31 mouse cellular contexts compared by ENCODE assay signal in the genomic region with DNA sequence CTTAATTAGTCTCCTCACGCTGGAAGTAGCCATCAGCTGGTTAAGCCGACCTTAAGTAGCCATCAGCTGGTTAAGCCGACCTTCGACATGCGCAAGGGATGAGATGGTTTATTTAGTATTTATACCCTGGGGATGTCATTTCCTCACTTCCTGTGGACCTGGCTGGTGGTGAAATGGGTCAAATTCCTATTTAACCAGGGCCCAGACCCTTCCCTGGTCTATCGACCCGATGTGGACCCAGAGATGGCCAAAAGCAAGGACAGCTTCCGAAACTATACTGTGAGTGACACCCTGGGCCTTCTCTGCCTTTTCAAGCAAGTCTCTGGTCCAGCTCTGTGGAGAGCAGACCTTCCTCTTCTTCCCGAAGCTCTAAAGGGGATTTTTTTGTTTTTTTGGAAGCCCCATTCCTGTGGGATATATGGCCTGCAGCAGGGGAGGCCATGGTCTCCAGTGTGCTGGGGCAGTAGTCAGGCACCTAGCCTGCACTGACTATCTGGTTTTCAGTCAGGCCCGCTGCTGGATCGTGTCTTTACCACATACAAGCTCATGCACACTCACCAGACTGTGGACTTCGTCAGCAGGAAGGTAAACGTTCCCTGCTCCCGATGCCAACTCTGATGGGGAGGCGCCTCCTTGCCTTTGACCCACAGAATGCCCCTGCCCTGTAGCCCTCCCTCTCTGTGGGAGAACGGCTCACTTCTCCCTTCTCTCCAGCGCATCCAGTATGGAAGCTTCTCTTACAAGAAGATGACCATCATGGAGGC. TPM values are rescaled to one million over a fixed set of nuclear protein-coding genes. Genes with fewer than 3 reads are reported as not detected.
DNase-seq lines count a peak whose midpoint lies in the region; ATAC-seq and TF ChIP-seq lines count a peak whose summit lies in the region.
"Had no signal": no experiment of that assay in that cellular context is flagged by ENCODE, and none has a peak within 500 bp of the region (broad histone marks: within the 10 kb centered on the region; RNA-seq: fewer than 3 reads in every experiment).

No protein-coding gene starts in this region.

- H3K36me3 ChIP-seq in kidney, adult 2 months (ENCODE audit: control insufficient read depth, insufficient read depth, low read length): peaks cover 11% of the 10 kb centered on the region; the same call in 1 of the 2 replicates
- no peaks in the 10 kb centered on the region for H3K36me3 ChIP-seq in kidney, embryonic 14.5 days (ENCODE audit: control insufficient read depth, insufficient read depth, low read length)
- H3K36me3 ChIP-seq in E14TG2a.4 (ENCODE audit: insufficient read depth, low read length) (no peaks in the 10 kb centered on the region), ES-Bruce4 (ENCODE audit: control insufficient read depth, insufficient read depth, low read length, poor library complexity, severe bottlenecking) (no peaks in the 10 kb centered on the region)
- H3K36me3 ChIP-seq in midbrain, embryonic 11.5 days (ENCODE audit: control insufficient read depth, insufficient read depth, low read length): no peaks in the 10 kb centered on the region
- H3K36me3 ChIP-seq: G1E; heart, embryonic 12.5 days; limb, embryonic 13.5 days; midbrain, embryonic 13.5 days had no signal

- ATAC-seq in kidney, embryonic 14.5 days (ENCODE audit: low FRiP score, low TSS enrichment): no peak
- ATAC-seq in midbrain, embryonic 11.5 days (ENCODE audit: low FRiP score): no peak
- ATAC-seq: forebrain, embryonic 14.5 days; lung, postnatal 0 days; midbrain, embryonic 13.5 days had no signal

- H3K9ac ChIP-seq in kidney, embryonic 14.5 days (ENCODE audit: low read depth, low read length): no peak overlapping the region
- no peak overlapping the region for H3K9ac ChIP-seq in ES-Bruce4 (ENCODE audit: low read depth, poor library complexity, severe bottlenecking)
- no peak overlapping the region for H3K9ac ChIP-seq in midbrain, embryonic 11.5 days (ENCODE audit: low read length)
- H3K9ac ChIP-seq: heart, embryonic 12.5 days; hindbrain, embryonic 14.5 days; midbrain, embryonic 13.5 days had no signal

- TF ChIP-seq POLR2A in kidney, adult 2 months (IDR thresholded peaks at IDR 0.05; ENCODE audit: low read depth, low read length): peak; percentile 16
- TF ChIP-seq POLR2A in ES-Bruce4 (IDR thresholded peaks at IDR 0.05; ENCODE audit: insufficient read depth, low read length): no peak

- DNase-seq in kidney, adult 2 months: peak; percentile 56
- DNase-seq in kidney, postnatal 36 days: peak; percentile 42 to 59
- no peak for DNase-seq in midbrain, embryonic 11.5 days (ENCODE audit: low spot score, missing footprints)
- no peak for DNase-seq in frontal cortex, postnatal 14 days (ENCODE audit: low spot score in 2 of 2)
- DNase-seq: adrenal gland, adult 8-10 months; B cell, adult 2 months; cerebellum, adult 8-10 months; cerebellum, postnatal 25 days; gastrocnemius, postnatal 25 days; heart, adult 18-20 months; heart, postnatal 4 days; lung, adult 18-20 months; lung, postnatal 4 days; right cerebral cortex, adult 18-20 months; spleen, adult 18-20 months; thymus, postnatal 14 days had no signal

- H3K4me3 ChIP-seq in kidney, adult 2 months (ENCODE audit: insufficient read depth, low read depth, low read length): peak overlapping the region; percentile 54
- H3K4me3 ChIP-seq in kidney, embryonic 14.5 days (ENCODE audit: low read length): no peak overlapping the region
- H3K4me3 ChIP-seq in E14TG2a.4 (replicated peaks; ENCODE audit: low read length) (peak overlapping the region; percentile 71), ES-Bruce4 (ENCODE audit: low read depth, low read length) (peak overlapping the region; percentile 10; the same call in 1 of the 2 replicates)
- H3K4me3 ChIP-seq in midbrain, embryonic 11.5 days (ENCODE audit: low read depth, low read length): no peak overlapping the region
- H3K4me3 ChIP-seq: heart, embryonic 12.5 days; limb, embryonic 13.5 days; megakaryocyte, embryonic 14.5 days; midbrain, embryonic 13.5 days had no signal

- peak overlapping the region; percentile 77 for H3K27ac ChIP-seq in kidney, adult 2 months (ENCODE audit: insufficient read depth, low read depth, low read length)
- H3K27ac ChIP-seq in kidney, embryonic 14.5 days (ENCODE audit: low read depth, low read length): no peak overlapping the region
- no peak overlapping the region for H3K27ac ChIP-seq in ES-Bruce4 (ENCODE audit: insufficient read depth, low read length)
- no peak overlapping the region for H3K27ac ChIP-seq in midbrain, embryonic 11.5 days (ENCODE audit: low read depth, low read length)
- H3K27ac ChIP-seq: hindbrain, embryonic 14.5 days; limb, embryonic 13.5 days; midbrain, embryonic 13.5 days had no signal

- no peak for TF ChIP-seq CTCF in kidney, adult 2 months (conservative IDR thresholded peaks at IDR 0.05; ENCODE audit: insufficient read depth, insufficient read length, low read depth, low read length)
- TF ChIP-seq CTCF in E14TG2a.4 (conservative IDR thresholded peaks at IDR 0.05; ENCODE audit: low read length): no peak
- TF ChIP-seq CTCF in ES-Bruce4 (IDR thresholded peaks at IDR 0.05; ENCODE audit: low read depth, low read length): no peak

- peaks cover 4% of the 10 kb centered on the region; the same call in 1 of the 2 replicates for H3K4me1 ChIP-seq in kidney, adult 2 months (ENCODE audit: control insufficient read depth, insufficient read depth, low read length)
- H3K4me1 ChIP-seq in kidney, embryonic 14.5 days (ENCODE audit: control insufficient read depth, insufficient read depth, low read length): no peaks in the 10 kb centered on the region
- peaks cover 19% of the 10 kb centered on the region for H3K4me1 ChIP-seq in E14TG2a.4 (replicated peaks; ENCODE audit: low read depth, low read length)
- no peaks in the 10 kb centered on the region for H3K4me1 ChIP-seq in ES-Bruce4 (ENCODE audit: control insufficient read depth, insufficient read depth, low read length)
- no peaks in the 10 kb centered on the region for H3K4me1 ChIP-seq in midbrain, embryonic 11.5 days (ENCODE audit: control insufficient read depth, insufficient read depth, low read length)
- H3K4me1 ChIP-seq: heart, embryonic 12.5 days; limb, embryonic 13.5 days; midbrain, embryonic 13.5 days had no signal

- 52% methylated on average over 17 of the region's 17 CpGs for WGBS in kidney, adult 2 months
- WGBS in kidney, embryonic 14.5 days: 82% methylated on average over 17 of the region's 17 CpGs
- 84% methylated on average over 17 of the region's 17 CpGs for WGBS in midbrain, embryonic 11.5 days

- TF ChIP-seq EP300 in ES-Bruce4 (IDR thresholded peaks at IDR 0.05; ENCODE audit: insufficient read depth, low read depth, low read length): no peak

- H3K4me2 ChIP-seq in kidney, embryonic 14.5 days (replicated peaks; ENCODE audit: low read depth, low read length): no peak overlapping the region
- H3K4me2 ChIP-seq in midbrain, embryonic 11.5 days: no peak overlapping the region
- H3K4me2 ChIP-seq: heart, embryonic 12.5 days; hindbrain, embryonic 14.5 days; limb, embryonic 13.5 days; midbrain, embryonic 13.5 days had no signal

- no peaks in the 10 kb centered on the region for H3K9me3 ChIP-seq in kidney, embryonic 14.5 days (ENCODE audit: control insufficient read depth, low read length)
- H3K9me3 ChIP-seq in E14TG2a.4 (ENCODE audit: low read length) (peaks cover 20% of the 10 kb centered on the region), ES-Bruce4 (replicated peaks; ENCODE audit: control insufficient read depth, insufficient read depth, low read length, poor library complexity, severe bottlenecking) (no peaks in the 10 kb centered on the region)
- no peaks in the 10 kb centered on the region for H3K9me3 ChIP-seq in midbrain, embryonic 11.5 days (ENCODE audit: control insufficient read depth, low read length)
- H3K9me3 ChIP-seq: G1E; limb, embryonic 13.5 days; megakaryocyte, embryonic 14.5 days; midbrain, embryonic 13.5 days had no signal

- H3K27me3 ChIP-seq in kidney, adult 2 months (replicated peaks; ENCODE audit: control insufficient read depth, insufficient read depth, low read length): no peaks in the 10 kb centered on the region
- no peaks in the 10 kb centered on the region for H3K27me3 ChIP-seq in kidney, embryonic 14.5 days (ENCODE audit: control insufficient read depth, insufficient read depth, low read length)
- peaks cover 20% of the 10 kb centered on the region for H3K27me3 ChIP-seq in E14TG2a.4 (ENCODE audit: insufficient read depth, low read length)
- no peaks in the 10 kb centered on the region for H3K27me3 ChIP-seq in ES-Bruce4 (ENCODE audit: control insufficient read depth, insufficient read depth, low read length, poor library complexity, severe bottlenecking)
- no peaks in the 10 kb centered on the region for H3K27me3 ChIP-seq in midbrain, embryonic 11.5 days (ENCODE audit: control insufficient read depth, insufficient read depth, low read length)
- H3K27me3 ChIP-seq: heart, embryonic 12.5 days; limb, embryonic 13.5 days; midbrain, embryonic 13.5 days had no signal

RNA-seq across cellular contexts. Expression of a gene that starts 0.8 kb away (rescaled TPM):
- 7,787 and 8,230 TPM in 2 replicates for polyA plus RNA-seq in kidney, adult 2 months (2012; rRNA removed)
- polyA plus RNA-seq in kidney, embryonic 14.5 days (2014; fragmentation: Nextera tagmentation; extraction: Ambion mirVana): 0.76 TPM in 1 of 2 replicates, not detected in the other
- polyA plus RNA-seq in ES-Bruce4 (2011; ENCODE audit: insufficient read depth, insufficient read length, low read depth, missing spikeins): not detected in 2 replicates
- not detected in 2 replicates for polyA plus RNA-seq in midbrain, embryonic 11.5 days (2014; fragmentation: Nextera tagmentation; extraction: Ambion mirVana)
- polyA plus RNA-seq: embryonic facial prominence, embryonic 11.5 days; forebrain, embryonic 14.5 days; G1E; heart, embryonic 12.5 days; heart, postnatal 0 days; hindbrain, embryonic 14.5 days; limb, embryonic 13.5 days; lung, postnatal 0 days; midbrain, embryonic 13.5 days; neural tube, embryonic 14.5 days; urinary bladder, adult 2 months had no signal

RNA-seq across cellular contexts. Expression of a gene that starts 12.4 kb away (rescaled TPM):
- polyA plus RNA-seq in kidney, adult 2 months (2012; rRNA removed): 12.1 and 13.4 TPM in 2 replicates
- polyA plus RNA-seq in kidney, embryonic 14.5 days (2014; fragmentation: Nextera tagmentation; extraction: Ambion mirVana): 0.43 and 0.44 TPM in 2 replicates
- polyA plus RNA-seq in ES-Bruce4 (2011; ENCODE audit: insufficient read depth, insufficient read length, low read depth, missing spikeins): 1.1 TPM in 1 of 2 replicates, not detected in the other
- polyA plus RNA-seq in midbrain, embryonic 11.5 days (2014; fragmentation: Nextera tagmentation; extraction: Ambion mirVana): 0.12 TPM in 1 of 2 replicates, not detected in the other
- polyA plus RNA-seq: embryonic facial prominence, embryonic 11.5 days; forebrain, embryonic 14.5 days; heart, postnatal 0 days; hindbrain, embryonic 14.5 days; midbrain, embryonic 13.5 days; neural tube, embryonic 14.5 days; urinary bladder, adult 2 months had no signal

RNA-seq across cellular contexts. Expression of a gene that starts 19.8 kb away (rescaled TPM):
- polyA plus RNA-seq in kidney, adult 2 months (2012; rRNA removed): 174 and 184 TPM in 2 replicates
- 55.6 and 62.0 TPM in 2 replicates for polyA plus RNA-seq in kidney, embryonic 14.5 days (2014; fragmentation: Nextera tagmentation; extraction: Ambion mirVana)
- 51.5 and 66.1 TPM in 2 replicates for polyA plus RNA-seq in ES-Bruce4 (2011; ENCODE audit: insufficient read depth, insufficient read length, low read depth, missing spikeins)
- 48.1 and 53.3 TPM in 2 replicates for polyA plus RNA-seq in midbrain, embryonic 11.5 days (2014; fragmentation: Nextera tagmentation; extraction: Ambion mirVana)

RNA-seq across cellular contexts. Expression of a gene that starts 20.5 kb away (rescaled TPM):
- 40.2 and 43.7 TPM in 2 replicates for polyA plus RNA-seq in kidney, adult 2 months (2012; rRNA removed)
- polyA plus RNA-seq in kidney, embryonic 14.5 days (2014; fragmentation: Nextera tagmentation; extraction: Ambion mirVana): 28.0 and 48.1 TPM in 2 replicates
- 41.4 and 42.1 TPM in 2 replicates for polyA plus RNA-seq in ES-Bruce4 (2011; ENCODE audit: insufficient read depth, insufficient read length, low read depth, missing spikeins)
- polyA plus RNA-seq in midbrain, embryonic 11.5 days (2014; fragmentation: Nextera tagmentation; extraction: Ambion mirVana): 29.8 and 31.8 TPM in 2 replicates

RNA-seq across cellular contexts. Expression of a gene that starts 20.6 kb away (rescaled TPM):
- 111 and 124 TPM in 2 replicates for polyA plus RNA-seq in kidney, adult 2 months (2012; rRNA removed)
- 130 and 151 TPM in 2 replicates for polyA plus RNA-seq in kidney, embryonic 14.5 days (2014; fragmentation: Nextera tagmentation; extraction: Ambion mirVana)
- polyA plus RNA-seq in ES-Bruce4 (2011; ENCODE audit: insufficient read depth, insufficient read length, low read depth, missing spikeins): 164 and 173 TPM in 2 replicates
- 155 and 168 TPM in 2 replicates for polyA plus RNA-seq in midbrain, embryonic 11.5 days (2014; fragmentation: Nextera tagmentation; extraction: Ambion mirVana)

Comparison
In these comparisons a context has a peak if more than half of its experiments do, and no peak if none do; other contexts are left out.
1. H3K4me3 ChIP-seq: peak in kidney, adult 2 months (single experiment), E14TG2a.4 (single experiment) and ES-Bruce4 (single experiment); none in kidney, embryonic 14.5 days (single experiment) and midbrain, embryonic 11.5 days (single experiment).
2. RNA of a gene that starts 0.8 kb away (polyA plus RNA-seq): 7,787 to 8,230 TPM in kidney, adult 2 months; 0.76 TPM in kidney, embryonic 14.5 days, not detected in midbrain, embryonic 11.5 days and not detected in ES-Bruce4; every median in the first group is over 1,000 times any median in the second.
3. DNase-seq: peak in kidney, adult 2 months (single experiment) and kidney, postnatal 36 days (2 of 2); none in midbrain, embryonic 11.5 days (single experiment) and frontal cortex, postnatal 14 days (0 of 2).